Mouse (Mus musculus) heart, adult 8-10 months (tissue): ENCODE measurements around the gene Bpgm. TPM values are rescaled to one million over a fixed set of nuclear protein-coding genes. Genes with fewer than 3 reads are reported as not detected.

Experiments
- DNase-seq: peaks from one replicate; pipeline ENCODE4 v3.0.0; 2022; ENCODE audit warnings: low spot score
- total RNA-seq, 4 experiments: library from RNA; stranded (reverse); gene quantifications; 2 replicates each; pipeline ENCODE4 v1.2.4; 2022

Bpgm gene
- total RNA-seq, 4 experiments from 2014 or later: 27.1 to 53.5 (median 32.2) TPM

GRCm38 (mm10) chr6:34528131-34528530, 52.1 kb downstream of the Bpgm start:
- no peak for DNase-seq

- no peak for DNase-seq
These were observed 54.0 kb downstream of the Bpgm start for GRCm38 (mm10) chr6:34529992-34530391.

GRCm38 (mm10) chr6:34533055-34533454, 57.0 kb downstream of the Bpgm start:
- no peak for DNase-seq

GRCm38 (mm10) chr6:34533896-34534295, 57.9 kb downstream of the Bpgm start:
- no peak for DNase-seq

GRCm38 (mm10) chr6:34542866-34543265, 66.9 kb downstream of the Bpgm start:
- no peak for DNase-seq

- DNase-seq: peak; percentile 11
These were observed 67.5 kb downstream of the Bpgm start for GRCm38 (mm10) chr6:34543303-34544206.

GRCm38 (mm10) chr6:34544207-34544602, 68.2 kb downstream of the Bpgm start:
- DNase-seq: no peak

- DNase-seq: peak; percentile 11
These were observed 69.3 kb downstream of the Bpgm start for GRCm38 (mm10) chr6:34545286-34545685.

- no peak for DNase-seq
These were observed 72.5 kb downstream of the Bpgm start for GRCm38 (mm10) chr6:34548406-34548990.

- DNase-seq: peak; percentile 63
These were observed 73.0 kb downstream of the Bpgm start for GRCm38 (mm10) chr6:34549017-34549416.

- DNase-seq: no peak
These were observed 76.6 kb downstream of the Bpgm start for GRCm38 (mm10) chr6:34552489-34553157.

- no peak for DNase-seq
These were observed 78.4 kb downstream of the Bpgm start for GRCm38 (mm10) chr6:34554291-34554997.

Other genes with a start within 250 kb of the Bpgm start
- gene Akr1b3, start 158.7 kb upstream of the Bpgm start, total RNA-seq: 100 to 1,000 TPM; 272 to 373 (median 320) TPM
- 1 to 10 TPM; 3.7 to 4.6 (median 3.9) TPM for gene Akr1b8, start 122.1 kb upstream of the Bpgm start, total RNA-seq
- 10 to 100 TPM; 69.6 to 81.5 (median 73.7) TPM for gene Akr1b10, start 92.0 kb upstream of the Bpgm start, total RNA-seq
- gene Akr1b7, start 63.9 kb upstream of the Bpgm start, total RNA-seq: under 1 TPM in 1 of 4 experiments, not detected in 3; 0.22 TPM
- gene Cald1, start 122.3 kb downstream of the Bpgm start, total RNA-seq: 10 to 100 TPM; 38.7 to 48.1 (median 43.9) TPM